Mouse (Mus musculus): ENCODE data around the gene Ppdpf.

DNA sequence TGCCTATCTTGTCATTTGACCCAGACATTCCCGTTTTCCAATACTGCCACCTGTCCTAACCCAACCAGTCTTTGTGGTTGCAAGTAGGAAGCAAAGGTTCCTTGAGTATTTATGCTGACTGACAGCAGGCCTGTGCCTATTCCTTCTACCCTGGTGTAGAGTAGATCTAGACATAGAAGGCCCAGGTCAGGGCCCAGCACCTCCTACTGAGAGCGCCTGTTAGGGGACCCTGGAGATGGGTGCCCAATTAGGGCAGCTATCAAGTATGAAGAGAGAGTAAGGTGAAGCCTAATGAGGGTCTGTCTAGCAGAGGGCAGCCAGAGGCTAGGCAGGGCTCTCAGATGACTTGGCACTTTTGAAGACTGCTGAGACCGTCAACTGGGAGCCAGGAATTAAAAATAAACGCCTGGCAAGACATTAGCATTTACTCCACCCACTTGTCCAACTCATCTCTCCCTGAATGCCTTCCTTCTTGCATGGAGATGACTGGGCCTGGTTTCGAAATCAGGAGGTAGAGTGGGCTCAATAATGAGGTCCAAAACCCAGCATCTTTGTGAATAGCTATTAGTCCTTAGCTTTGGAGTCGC lies 29.2 kb upstream of the Ppdpf start:
- TF ChIP-seq UBTF (IDR thresholded peaks at IDR 0.05; ENCODE audit: low read depth, low read length) (no peak), IRF4 (IDR thresholded peaks at IDR 0.05; ENCODE audit: low read depth, low read length) (no peak), POLR2A (IDR thresholded peaks at IDR 0.05; ENCODE audit: low read depth, low read length) (no peak), TBP (conservative IDR thresholded peaks at IDR 0.05; ENCODE audit: low read depth, low read length) (no peak), ZNF384 (IDR thresholded peaks at IDR 0.05; ENCODE audit: low read depth, low read length) (no peak), RCOR1 (conservative IDR thresholded peaks at IDR 0.05; ENCODE audit: low read depth, low read length) (no peak), ZC3H11A (IDR thresholded peaks at IDR 0.05; ENCODE audit: low read depth, low read length) (no peak), PAX5 (IDR thresholded peaks at IDR 0.05; ENCODE audit: low read length) (no peak), MAFK (IDR thresholded peaks at IDR 0.05; ENCODE audit: insufficient replicate concordance, low read length) (no peak), POLR2AphosphoS2 (IDR thresholded peaks at IDR 0.05; ENCODE audit: low read depth, low read length) (no peak), EP300 (IDR thresholded peaks at IDR 0.05; ENCODE audit: low read length) (no peak), CTCF (conservative IDR thresholded peaks at IDR 0.05 in 1 of 2, IDR thresholded peaks at IDR 0.05 in 1 of 2; ENCODE audit: low read depth in 2 of 2, low read length in 2 of 2) (no peak), SIN3A (IDR thresholded peaks at IDR 0.05; ENCODE audit: low read length) (no peak)
